Mouse (Mus musculus) right cerebral cortex, adult 18-20 months (tissue): ENCODE data around the gene Naxe.
A peak's percentile ranks its signal among the peaks of the same experiment; 100 is the strongest.

Experiments used
- DNase-seq: peaks from one replicate; pipeline ENCODE4 v3.0.0; 2022; ENCODE audit warnings: mixed read lengths

Gene Naxe

GRCm38 (mm10) chr3:88057902-88058696, at the start of gene Naxe:
Gene Naxe, minus strand, starts transcription at chr3:88058495.
- peak; percentile 84 for DNase-seq

- DNase-seq = no peak
These were observed 47.8 kb upstream of the Naxe start for GRCm38 (mm10) chr3:88106126-88106525.

- no peak for DNase-seq
These were observed 44.3 kb upstream of the Naxe start for GRCm38 (mm10) chr3:88102611-88103010.

- no peak for DNase-seq
These were observed 43.9 kb upstream of the Naxe start for GRCm38 (mm10) chr3:88102196-88102595.

- no peak for DNase-seq
These were observed 43.4 kb upstream of the Naxe start for GRCm38 (mm10) chr3:88101736-88102135.

- DNase-seq = no peak
These were observed 42.0 kb upstream of the Naxe start for GRCm38 (mm10) chr3:88100251-88100650.

GRCm38 (mm10) chr3:88097666-88098065, 39.4 kb upstream of the Naxe start:
- peak; percentile 35 for DNase-seq

- DNase-seq = no peak
These were observed 35.8 kb upstream of the Naxe start for GRCm38 (mm10) chr3:88094126-88094525.

- no peak for DNase-seq
These were observed 32.3 kb upstream of the Naxe start for GRCm38 (mm10) chr3:88090616-88091015.

- DNase-seq = no peak
These were observed 31.8 kb upstream of the Naxe start for GRCm38 (mm10) chr3:88090106-88090505.

- no peak for DNase-seq
These were observed 29.4 kb upstream of the Naxe start for GRCm38 (mm10) chr3:88087688-88088087.

- no peak for DNase-seq
These were observed 27.2 kb upstream of the Naxe start for GRCm38 (mm10) chr3:88085459-88085858.

GRCm38 (mm10) chr3:88084001-88084400, 25.7 kb upstream of the Naxe start:
- DNase-seq = no peak

GRCm38 (mm10) chr3:88082663-88083062, 24.4 kb upstream of the Naxe start:
- no peak for DNase-seq

GRCm38 (mm10) chr3:88082224-88082618, 23.9 kb upstream of the Naxe start:
- no peak for DNase-seq

- peak; percentile 91 for DNase-seq
These were observed 23.3 kb upstream of the Naxe start, which contains the start of gene Iqgap3 for GRCm38 (mm10) chr3:88081345-88082223. Gene Iqgap3, plus strand, starts transcription at chr3:88081971.

- no peak for DNase-seq
These were observed 19.9 kb upstream of the Naxe start, which contains the start of gene Ttc24 for GRCm38 (mm10) chr3:88078204-88078603. Gene Ttc24, minus strand, starts transcription at chr3:88078304.

- DNase-seq = no peak
These were observed 19.1 kb upstream of the Naxe start for GRCm38 (mm10) chr3:88077441-88077840.

- DNase-seq = no peak
These were observed 16.5 kb upstream of the Naxe start for GRCm38 (mm10) chr3:88074766-88075165.

GRCm38 (mm10) chr3:88074351-88074750, 16.1 kb upstream of the Naxe start:
- no peak for DNase-seq

GRCm38 (mm10) chr3:88073631-88074030, 15.3 kb upstream of the Naxe start:
- DNase-seq = no peak

- peak; percentile 85 for DNase-seq
These were observed 13.5 kb upstream of the Naxe start for GRCm38 (mm10) chr3:88071783-88072182.

- DNase-seq = no peak
These were observed 10.1 kb upstream of the Naxe start for GRCm38 (mm10) chr3:88068386-88068785.

GRCm38 (mm10) chr3:88057030-88057429, 1.3 kb downstream of the Naxe start:
- DNase-seq = no peak
